Mouse (Mus musculus) olfactory bulb, adult 2 months (tissue): Measurements from ENCODE around the gene Ap1b1.

Experiments
- CTCF ChIP-seq: fragments of 200-500 bp; IDR thresholded peaks from 2 replicates; pipeline ENCODE4 v1.5.1; 2012; ENCODE audit warnings: low read depth, mild to moderate bottlenecking, low read length, moderate library complexity; ENCODE audit not compliant: insufficient read depth
- POLR2A ChIP-seq: fragments of 200-500 bp; IDR thresholded peaks from 2 replicates; pipeline ENCODE4 v1.6.1; 2012; ENCODE audit warnings: mild to moderate bottlenecking, low read depth, low read length, moderate library complexity; ENCODE audit not compliant: insufficient read depth

GRCm38 (mm10) chr11:4989187-4989586 is 2.6 kb downstream of the Ap1b1 start:
- TF ChIP-seq CTCF: no peak
- no peak for TF ChIP-seq POLR2A
